Mouse (Mus musculus) MEL-GATA-1-ER (cell line): ENCODE measurements around the gene Usp19.
A peak's percentile ranks its signal among the peaks of the same experiment; 100 is the strongest.

ENCODE experiments used
- DNase-seq: peaks from one replicate; pipeline ENCODE4 v3.0.0-alpha.2; 2012; ENCODE audit warnings: low read depth; ENCODE audit errors: extremely low read depth

Usp19 gene

DNA sequence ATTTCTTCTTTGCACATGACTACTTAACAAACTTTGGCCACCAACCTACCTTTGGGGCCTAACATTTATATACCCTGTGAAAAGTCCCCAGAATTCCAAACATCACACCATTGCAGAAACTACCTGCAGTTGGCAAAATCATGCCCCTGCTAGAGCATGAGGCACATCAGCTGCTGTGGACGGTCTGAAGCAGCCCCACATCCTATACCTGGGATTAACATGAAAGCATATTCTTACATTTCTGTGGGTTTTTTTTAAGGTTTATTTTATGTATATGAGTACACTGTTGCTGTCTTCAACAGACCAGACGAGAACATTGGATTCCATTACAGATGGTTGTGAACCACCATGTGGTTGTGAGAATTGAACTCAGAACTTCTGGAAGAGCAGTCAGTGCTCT lies 24.2 kb upstream of the Usp19 start:
- DNase-seq = no peak

DNA sequence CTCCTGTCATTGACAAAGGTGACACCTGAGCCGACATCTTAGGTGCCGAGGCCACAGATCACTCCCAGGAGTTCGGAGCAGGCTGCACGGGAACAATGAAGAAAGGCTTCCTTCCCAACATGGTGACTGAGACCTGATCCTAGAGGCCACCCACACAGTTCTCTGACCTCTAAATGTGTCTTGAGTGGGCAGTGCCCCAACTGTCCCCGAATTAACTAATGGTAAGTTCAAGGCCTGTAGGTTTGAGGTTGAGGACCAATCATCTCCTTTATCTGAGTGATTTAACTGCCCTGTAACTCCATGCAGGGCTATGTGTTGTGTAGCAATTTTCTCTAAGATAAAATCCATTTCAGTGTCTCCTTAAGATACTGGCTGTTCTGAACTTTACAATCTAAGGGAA lies 21.0 kb upstream of the Usp19 start:
- no peak for DNase-seq

DNA sequence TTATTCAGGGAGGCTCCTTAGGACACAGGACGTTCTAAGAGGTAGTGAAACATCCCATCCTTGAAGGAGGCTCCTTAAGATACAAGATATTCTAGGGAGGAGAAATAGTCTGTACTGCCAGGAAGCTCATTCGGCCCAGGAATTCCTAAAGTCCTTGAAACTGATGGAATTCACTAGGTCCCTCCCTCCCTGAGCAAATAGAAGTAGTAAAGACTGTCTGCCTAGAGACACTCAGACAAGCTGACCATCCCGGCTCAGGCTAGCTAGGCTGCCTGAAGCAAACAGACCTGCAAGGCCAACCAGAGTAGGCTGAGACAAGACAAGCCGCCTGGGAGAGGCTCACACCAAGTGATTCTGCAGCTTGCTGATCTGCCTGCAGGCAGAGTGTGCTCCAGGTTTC lies 20.6 kb upstream of the Usp19 start:
- no peak for DNase-seq

DNA sequence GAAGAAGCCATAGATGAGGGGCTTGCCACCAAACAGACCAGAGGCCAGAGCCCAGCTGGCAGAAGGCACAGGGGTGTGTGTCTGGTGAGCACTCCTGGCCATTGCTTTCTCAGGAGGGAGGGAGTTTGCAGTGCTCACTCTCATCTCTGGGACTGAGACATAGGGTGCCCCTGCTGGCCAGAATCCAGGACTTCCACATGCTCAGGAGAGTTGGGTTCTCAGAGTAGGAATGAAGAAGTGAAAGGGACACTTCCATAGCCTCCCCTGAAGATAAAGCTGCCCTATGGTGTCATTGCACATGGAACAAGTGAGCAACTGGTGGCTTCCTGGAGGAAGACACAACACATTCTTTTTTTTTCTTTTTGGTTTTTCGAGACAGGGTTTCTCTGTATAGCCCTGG lies 15.9 kb upstream of the Usp19 start:
- DNase-seq = no peak

DNA sequence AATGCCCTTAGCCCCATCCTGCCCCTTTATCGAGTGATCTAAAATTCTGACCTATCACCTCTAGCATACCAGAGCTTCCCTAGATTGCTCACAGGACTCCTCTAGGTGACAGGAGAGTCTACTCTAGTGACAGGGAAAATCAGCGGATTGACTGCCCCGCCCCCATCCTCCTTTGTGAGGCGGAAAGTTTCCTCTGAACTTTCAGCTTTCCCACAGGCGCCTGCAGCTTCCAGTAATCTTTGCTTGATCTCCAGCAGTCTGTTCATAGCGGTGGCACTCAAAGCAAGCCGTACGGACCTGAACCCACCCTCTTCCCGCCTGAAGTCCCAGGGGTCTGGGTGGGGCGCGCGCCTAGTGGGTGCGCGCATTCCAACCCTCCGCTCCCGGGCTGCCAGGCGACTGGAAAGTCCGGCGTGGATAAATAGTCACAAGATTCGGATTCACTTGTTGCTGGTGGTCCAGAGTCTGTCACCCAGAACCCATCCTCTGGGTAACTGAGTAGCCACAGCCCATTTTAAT lies 11.7 kb upstream of the Usp19 start:
- no peak for DNase-seq

DNA sequence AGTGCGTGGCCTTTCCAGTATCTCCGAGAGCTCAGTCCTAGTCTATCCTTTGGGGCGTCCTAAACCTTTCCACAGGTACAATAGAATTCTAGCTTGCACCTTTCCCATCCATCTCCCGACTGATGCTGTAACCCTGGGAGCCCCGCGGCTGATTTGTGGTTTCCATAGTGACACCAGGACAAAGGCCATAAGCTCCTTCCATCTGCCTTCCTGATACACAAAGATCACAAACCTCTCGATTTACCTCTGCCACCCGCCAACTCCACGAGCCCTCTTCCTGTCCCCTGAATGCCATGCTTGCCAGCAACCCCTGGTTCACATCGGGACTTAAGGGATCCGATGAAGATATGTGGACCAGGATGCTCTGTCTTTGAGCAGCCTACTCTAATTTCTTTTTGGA lies 11.2 kb upstream of the Usp19 start:
- DNase-seq = no peak

DNA sequence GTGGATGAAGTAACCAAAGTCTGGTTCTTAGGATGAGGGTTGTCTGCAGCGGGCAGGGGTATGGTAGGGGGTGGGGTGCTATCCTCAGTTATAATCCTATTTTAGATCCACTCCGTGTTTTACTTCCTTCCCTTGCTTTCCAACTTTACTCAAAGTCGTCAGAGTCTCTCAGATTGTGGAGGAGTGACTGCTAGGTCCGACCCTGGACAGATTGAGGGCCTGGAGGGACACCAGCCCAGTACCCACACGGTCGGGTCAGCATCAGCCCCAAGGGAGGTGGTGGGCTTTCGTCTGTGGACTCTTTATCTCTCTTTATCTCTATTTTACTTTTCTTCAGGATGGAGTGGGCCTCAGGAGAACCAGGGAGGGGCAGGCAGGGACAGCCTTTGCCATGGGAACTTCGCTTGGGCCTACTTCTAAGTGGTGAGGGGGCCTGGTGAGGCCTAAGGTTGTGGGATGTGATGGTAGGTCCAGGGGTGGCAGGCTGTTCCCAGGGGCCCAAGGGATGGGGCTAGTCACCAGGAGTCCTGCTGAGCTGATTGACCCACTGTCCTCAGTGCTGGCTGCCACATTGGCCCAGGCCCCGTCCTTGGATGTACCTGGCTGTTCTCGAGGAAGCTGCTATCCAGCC lies 10.6 kb upstream of the Usp19 start, which contains the start of gene Lamb2:
Gene Lamb2, plus strand, starts transcription at position 16 of the 631 bp plus-strand sequence.
- no peak for DNase-seq

DNA sequence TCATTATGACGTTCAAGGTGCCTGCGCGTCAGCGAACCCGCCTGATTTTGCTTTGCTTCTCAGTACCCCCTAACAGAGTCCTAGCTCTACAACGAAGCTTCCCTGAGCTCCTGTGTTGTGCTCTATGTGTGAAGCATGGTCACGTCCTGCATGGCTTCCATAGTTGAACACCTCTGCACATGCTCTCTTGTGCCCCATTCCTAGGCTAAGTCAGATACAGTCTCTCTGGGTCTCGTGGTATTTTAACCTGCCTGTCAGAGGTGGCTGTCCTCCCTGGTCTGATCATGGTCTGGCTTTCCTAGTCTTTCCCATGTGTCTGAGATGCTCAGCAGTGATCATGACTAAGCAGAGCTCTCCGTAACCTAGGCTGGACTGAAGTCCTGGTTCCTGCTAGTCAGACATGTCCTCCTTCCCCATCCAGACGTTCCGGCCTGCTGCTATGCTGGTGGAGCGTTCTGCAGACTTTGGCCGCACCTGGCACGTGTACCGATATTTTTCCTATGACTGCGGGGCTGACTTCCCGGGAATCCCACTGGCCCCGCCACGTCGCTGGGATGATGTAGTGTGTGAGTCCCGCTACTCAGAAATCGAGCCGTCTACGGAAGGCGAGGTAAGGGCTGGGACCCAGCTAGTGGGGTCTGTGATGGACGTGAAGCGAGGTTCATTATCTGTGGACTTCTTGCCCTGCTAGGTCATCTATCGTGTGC lies 9.4 kb upstream of the Usp19 start:
- DNase-seq = no peak

DNA sequence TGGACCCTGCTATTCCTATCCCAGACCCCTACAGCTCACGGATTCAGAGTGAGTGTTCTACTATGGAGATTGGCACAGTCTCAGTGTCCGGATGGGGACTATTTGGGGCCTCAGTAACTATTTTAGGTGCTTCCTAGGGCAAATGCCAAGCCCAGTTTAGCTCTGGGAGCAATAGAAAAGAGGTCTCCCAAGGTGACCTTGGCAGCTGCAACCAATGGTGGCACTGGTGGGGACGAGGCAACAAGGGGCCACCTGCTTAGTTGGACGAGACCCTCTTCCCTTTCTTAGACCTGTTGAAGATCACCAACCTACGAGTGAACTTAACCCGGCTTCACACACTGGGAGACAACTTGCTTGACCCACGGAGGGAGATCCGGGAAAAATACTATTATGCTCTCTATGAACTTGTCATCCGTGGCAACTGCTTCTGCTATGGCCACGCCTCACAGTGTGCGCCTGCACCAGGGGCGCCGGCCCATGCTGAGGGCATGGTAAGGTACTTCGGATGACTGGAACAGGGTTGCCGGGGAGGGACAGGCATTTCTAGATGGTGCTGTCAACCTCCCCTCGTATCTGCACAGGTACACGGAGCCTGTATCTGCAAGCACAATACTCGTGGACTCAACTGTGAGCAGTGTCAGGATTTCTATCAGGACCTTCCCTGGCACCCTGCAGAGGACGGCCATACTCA lies 8.7 kb upstream of the Usp19 start:
- DNase-seq = no peak

DNA sequence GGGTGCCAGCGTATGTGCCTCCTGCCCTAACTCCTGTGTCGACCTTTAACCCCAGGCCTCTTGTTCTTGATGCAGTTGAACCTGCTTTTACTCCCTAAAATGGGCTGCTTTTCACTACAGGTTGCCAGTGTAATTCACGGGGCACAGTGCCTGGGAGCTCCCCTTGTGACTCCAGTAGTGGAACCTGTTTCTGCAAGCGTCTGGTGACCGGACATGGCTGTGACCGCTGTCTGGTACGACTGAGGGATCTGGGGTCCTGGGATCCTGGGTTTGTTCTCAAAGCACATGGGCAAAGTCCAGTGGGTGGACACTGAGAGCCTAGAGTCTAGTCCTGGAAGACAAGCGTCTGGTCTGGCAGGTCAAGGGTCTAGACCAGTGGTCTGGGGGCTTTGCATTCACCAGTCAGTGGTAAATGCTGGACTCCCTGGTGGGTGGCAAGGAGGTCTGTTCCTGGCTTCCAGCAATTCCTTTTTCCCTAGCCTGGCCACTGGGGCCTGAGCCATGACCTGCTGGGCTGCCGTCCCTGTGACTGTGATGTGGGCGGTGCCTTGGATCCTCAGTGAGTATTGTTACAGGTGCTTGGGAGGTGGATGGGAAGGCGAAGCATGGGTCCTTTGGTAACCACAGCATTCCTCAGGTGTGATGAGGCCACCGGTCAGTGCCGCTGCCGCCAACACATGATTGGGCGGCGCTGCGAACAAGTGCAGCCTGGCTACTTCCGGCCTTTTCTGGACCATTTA lies 7.2 kb upstream of the Usp19 start:
- no peak for DNase-seq

DNA sequence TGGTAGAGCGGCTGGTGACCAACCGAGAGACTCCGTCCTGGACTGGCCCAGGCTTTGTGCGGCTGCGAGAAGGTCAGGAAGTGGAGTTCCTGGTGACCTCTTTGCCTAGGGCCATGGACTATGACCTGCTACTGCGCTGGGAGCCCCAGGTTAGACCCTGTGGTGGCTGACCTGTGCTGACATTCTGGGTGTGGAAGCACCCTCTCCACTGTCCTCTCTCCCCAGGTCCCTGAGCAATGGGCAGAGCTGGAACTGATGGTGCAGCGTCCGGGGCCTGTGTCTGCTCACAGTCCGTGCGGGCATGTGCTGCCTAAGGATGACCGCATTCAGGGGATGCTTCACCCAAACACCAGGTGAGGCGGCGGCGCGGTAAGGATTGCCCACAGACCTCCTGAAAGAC lies 6.4 kb upstream of the Usp19 start:
- no peak for DNase-seq

DNA sequence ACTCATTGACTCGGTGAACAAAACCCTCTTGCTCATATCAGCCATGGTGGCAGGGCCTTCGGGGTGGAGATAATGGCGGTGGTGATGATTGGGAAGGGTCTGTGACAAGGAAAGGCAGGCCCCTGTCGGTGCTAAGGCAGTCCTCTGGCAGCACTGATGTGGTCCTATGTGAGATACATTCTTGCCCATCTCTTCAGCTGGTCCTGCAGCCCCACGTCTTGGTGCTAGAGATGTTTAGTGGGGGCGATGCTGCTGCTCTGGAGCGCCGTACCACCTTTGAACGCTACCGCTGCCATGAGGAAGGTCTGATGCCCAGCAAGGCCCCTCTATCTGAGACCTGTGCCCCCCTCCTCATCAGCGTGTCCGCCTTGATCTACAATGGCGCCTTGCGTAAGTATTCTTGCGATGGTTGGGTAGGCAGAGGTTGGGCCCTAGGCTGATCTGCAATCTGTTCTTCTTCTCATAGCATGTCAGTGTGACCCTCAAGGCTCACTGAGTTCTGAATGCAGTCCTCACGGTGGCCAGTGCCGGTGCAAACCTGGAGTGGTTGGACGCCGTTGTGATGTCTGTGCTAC lies 5.0 kb upstream of the Usp19 start:
- no peak for DNase-seq

DNA sequence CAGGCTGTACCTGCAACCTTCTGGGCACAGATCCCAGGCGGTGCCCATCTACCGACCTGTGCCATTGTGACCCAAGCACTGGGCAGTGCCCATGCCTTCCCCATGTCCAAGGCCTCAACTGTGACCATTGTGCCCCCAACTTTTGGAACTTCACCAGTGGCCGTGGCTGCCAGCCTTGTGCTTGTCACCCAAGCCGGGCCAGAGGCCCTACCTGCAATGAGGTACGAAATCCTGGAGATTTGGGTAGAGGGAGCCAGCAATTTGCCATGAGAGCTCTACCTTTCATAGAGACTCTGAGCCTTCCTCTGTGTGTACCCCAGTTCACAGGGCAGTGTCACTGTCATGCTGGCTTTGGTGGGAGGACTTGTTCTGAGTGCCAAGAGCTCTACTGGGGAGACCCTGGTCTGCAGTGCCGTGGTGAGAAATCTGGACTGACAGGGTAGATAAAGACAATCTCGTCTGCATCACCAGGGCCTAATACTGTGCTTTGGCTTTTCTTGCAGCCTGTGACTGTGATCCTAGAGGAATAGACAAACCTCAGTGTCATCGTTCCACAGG lies 3.4 kb upstream of the Usp19 start:
- no peak for DNase-seq

DNA sequence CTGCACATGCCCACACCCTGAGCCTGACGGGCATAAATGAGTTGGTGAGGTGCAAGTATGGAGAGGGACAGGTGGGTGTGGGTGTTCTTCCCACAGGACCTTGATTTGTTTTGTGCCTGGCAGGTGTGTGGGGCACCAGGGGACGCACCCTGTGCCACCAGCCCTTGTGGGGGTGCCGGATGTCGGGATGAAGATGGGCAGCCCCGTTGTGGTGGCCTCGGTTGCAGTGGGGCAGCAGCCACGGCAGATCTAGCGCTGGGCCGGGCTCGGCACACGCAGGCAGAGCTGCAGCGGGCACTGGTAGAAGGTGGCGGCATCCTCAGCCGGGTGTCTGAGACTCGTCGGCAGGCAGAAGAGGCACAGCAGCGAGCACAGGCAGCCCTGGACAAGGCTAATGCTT lies 2.0 kb upstream of the Usp19 start:
- DNase-seq = no peak

DNA sequence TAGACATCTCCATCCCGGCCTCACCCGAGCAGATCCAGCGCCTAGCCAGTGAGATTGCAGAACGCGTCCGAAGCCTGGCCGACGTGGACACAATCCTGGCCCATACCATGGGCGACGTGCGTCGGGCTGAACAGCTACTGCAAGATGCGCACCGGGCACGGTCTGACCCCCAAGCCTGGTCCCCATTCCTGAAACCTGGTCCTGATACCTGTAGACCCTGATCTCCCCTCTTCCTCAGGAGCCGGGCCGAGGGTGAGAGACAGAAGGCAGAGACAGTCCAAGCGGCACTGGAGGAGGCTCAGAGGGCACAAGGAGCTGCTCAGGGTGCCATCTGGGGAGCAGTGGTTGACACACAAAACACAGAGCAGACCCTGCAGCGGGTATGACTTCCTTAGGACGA lies 1.2 kb upstream of the Usp19 start:
- no peak for DNase-seq

DNA sequence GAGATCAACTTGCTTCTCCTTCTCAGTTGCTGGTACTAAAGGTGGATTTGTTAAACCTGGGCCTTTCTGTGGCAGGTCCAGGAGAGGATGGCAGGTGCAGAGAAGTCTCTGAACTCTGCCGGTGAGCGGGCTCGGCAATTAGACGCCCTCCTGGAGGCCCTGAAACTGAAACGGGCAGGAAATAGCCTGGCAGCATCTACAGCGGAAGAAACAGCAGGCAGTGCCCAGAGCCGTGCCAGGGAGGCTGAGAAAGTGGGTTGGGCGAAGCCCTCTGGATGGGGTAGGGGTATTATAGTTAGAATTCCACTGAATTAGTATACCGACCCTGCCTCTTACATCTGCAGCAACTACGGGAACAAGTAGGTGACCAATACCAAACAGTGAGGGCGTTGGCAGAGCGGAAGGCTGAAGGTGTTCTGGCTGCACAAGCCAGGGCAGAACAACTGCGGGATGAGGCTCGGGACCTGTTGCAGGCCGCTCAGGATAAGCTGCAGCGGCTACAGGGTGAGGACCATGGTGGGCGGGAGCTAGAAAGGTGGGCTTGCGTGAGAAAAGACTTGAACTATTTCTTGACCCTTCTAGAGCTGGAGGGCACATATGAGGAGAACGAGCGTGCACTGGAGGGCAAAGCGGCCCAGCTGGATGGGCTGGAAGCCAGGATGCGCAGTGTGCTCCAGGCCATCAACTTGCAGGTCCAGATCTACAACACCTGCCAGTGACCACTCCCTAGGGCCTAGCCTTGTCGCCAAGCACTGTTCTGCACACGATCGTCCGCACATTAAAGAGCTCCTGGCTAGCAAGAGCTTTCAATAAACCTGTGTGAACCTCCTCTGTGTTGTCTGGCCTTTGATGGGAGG lies 472 bp upstream of the Usp19 start:
- no peak for DNase-seq

DNA sequence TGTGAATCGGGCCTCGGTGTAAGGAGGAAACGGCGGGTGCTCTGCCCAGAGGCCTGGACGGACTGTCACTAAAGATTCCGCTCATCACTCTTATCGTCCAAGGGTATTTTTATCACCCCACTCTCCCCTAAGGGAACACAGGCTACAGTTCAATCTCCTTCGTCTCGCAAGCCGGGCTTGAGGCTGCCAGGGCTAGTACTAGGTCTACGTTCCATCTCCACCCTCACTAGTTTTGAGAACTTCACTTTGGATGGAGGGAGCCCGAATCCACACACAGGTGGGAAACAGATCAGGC lies 831 bp downstream of the Usp19 start:
- DNase-seq = peak; percentile 13

DNA sequence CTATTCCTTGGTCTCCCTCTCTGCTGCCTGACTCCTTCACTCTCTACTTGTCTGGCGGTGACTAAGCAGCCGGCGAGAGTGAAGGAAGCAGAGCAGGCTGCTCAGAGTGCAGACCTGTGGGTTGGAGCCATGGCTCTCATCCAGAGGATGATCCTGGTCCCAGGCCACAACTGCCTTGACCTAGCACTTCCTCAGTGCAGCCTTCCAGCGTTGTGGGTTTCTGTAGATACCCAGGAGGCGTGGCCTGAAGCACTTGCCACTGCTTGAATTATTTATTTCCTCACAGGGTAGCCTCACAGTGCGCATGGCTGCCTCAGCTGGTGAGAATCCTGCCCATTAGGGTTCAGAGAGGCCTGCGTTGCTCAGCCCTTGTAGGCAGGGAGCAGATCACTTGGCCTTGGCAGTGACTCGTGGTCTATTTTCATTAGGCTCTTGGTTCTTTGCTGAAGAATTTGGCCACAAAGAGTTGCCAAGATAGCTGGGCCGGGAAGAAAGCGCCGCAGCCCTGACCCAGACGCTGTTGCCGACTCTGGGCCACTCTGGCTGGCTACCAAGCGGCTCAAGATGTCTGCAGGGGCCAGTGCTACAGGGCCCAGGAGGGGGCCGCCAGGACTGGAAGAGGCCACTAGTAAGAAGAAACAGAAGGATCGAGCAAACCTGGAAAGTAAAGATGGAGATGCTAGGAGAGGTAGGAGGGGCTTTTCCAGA lies 1.8 kb downstream of the Usp19 start:
- no peak for DNase-seq

DNA sequence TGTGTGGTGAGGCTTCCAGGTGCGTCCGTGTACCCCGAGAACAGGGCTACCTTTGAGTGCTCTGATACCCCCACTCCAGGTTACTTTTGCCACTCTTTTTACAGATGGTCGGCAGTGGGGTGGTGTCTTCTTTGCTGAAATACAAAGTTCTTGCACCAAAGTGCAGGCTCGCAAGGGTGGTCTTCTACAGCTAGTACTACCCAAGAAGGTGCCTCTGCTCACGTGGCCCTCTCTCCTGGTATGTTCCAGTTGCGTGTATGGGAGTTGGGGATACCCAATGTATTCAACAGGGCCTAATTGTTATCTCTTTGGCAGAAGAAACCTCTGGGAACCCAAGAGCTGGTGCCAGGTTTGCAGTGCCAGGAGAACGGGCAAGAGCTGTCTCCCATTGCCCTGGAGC lies 2.8 kb downstream of the Usp19 start:
- no peak for DNase-seq
